Mouse (Mus musculus): ENCODE data around the gene Eif2ak2. TPM values are rescaled to one million over a fixed set of nuclear protein-coding genes. Genes with fewer than 3 reads are reported as not detected.

Eif2ak2 gene
- polyA plus RNA-seq, 1 experiment from 2014 or later = 9.6 TPM

DNA sequence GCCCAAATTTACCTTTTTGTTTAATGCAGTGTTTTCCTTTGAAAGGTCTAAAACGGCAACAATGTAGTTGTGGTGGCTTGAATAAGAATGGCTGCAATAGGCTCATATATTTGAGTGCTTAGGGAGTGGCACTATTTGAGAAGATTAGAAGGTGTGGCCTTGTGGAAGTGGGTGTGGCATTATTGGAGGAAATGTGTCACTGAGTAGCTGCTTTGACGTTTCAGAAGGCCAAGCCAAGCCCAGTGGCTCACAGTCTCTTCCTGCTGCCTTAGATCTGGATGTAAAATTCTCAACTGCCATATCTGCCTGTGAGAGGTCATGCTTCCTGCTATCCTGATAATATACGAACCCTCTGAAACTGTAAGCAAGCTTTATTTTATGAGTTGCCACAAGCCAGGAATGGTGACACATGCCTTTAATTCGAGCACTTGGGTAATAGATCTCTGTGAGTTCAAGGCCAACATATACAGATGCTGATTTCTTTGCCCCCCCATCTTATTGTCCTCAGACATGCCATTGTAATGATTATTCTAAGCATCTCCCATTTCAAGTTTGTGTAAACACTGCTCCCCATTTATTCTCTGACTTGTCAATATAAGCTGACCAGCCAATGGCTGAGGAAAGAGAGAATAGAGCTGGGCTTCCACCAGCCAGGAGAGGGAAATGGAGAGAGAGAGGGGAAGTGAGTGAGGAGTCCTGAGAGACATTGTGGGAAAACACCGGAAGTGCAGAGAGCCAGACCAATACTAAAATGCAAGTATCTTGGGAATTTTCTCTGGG, 3.1 kb upstream of the Eif2ak2 start:
- H3K36me3 ChIP-seq (ENCODE audit: control insufficient read depth, insufficient read depth, low read length) = 0 out of 2 replicates have a peak, but pooled peaks cover 4% of the 10 kb centered on the region
- H3K4me2 ChIP-seq (ENCODE audit: low read length) = no peak overlapping the region
- H3K4me3 ChIP-seq (ENCODE audit: control insufficient read depth in 1 of 2, insufficient read depth in 1 of 2, low read depth in 1 of 2, low read length in 2 of 2) = no peak overlapping the region
- peaks cover 4 to 9% of the 10 kb centered on the region in 2 experiments; a peak in 3 of 4 replicates for H3K4me1 ChIP-seq (ENCODE audit: control insufficient read depth in 2 of 2, insufficient read depth in 2 of 2, low read length in 2 of 2)
- no peak for ATAC-seq (ENCODE audit: insufficient number of reproducible peaks, insufficient read depth, low FRiP score, low read depth)
- no peaks in the 10 kb centered on the region for H3K27me3 ChIP-seq (ENCODE audit: control insufficient read depth, insufficient read depth, low read length)
- no peak overlapping the region for H3K27ac ChIP-seq (replicated peaks in 1 of 2; ENCODE audit: control insufficient read depth in 1 of 2, insufficient read depth in 1 of 2, low read depth in 2 of 2, low read length in 2 of 2)
- 72% methylated on average over 5 of the region's 5 CpGs for WGBS
- H3K9ac ChIP-seq (ENCODE audit: low read length) = no peak overlapping the region
- H3K9me3 ChIP-seq (ENCODE audit: control insufficient read depth, low read length) = no peaks in the 10 kb centered on the region

DNA sequence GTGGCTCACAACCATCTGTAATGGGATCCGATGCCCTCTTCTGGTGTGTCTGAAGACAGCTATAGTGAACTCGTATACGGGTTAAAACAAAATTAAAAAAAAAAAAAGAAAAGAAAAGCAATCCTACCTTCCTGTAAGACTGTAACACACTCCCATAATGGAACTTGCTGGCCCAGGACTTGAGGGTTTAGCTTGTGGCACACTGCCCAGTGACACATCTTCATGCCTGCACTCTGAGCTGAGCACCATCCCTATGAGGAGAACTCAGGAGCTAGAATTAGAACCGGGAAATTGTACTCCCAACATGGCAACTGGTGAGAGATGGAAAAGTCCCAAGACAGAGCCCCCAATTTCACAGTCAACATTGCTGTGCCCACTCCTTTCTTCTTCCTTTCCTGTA, 918 bp upstream of the Eif2ak2 start:
- Histone ChIP-seq H3K27ac (replicated peaks in 1 of 2; ENCODE audit: control insufficient read depth in 1 of 2, insufficient read depth in 1 of 2, low read depth in 2 of 2, low read length in 2 of 2) (no peak overlapping the region), H3K9ac (ENCODE audit: low read length) (no peak overlapping the region), H3K27me3 (ENCODE audit: control insufficient read depth, insufficient read depth, low read length) (no peaks in the 10 kb centered on the region), H3K4me3 (ENCODE audit: control insufficient read depth in 1 of 2, insufficient read depth in 1 of 2, low read depth in 1 of 2, low read length in 2 of 2) (no peak overlapping the region), H3K4me2 (ENCODE audit: low read length) (no peak overlapping the region), H3K9me3 (ENCODE audit: control insufficient read depth, low read length) (no peaks in the 10 kb centered on the region), H3K4me1 (ENCODE audit: control insufficient read depth in 2 of 2, insufficient read depth in 2 of 2, low read length in 2 of 2) (peaks cover 4 to 9% of the 10 kb centered on the region in 2 experiments; a peak in 3 of 4 replicates), H3K36me3 (ENCODE audit: control insufficient read depth, insufficient read depth, low read length) (peaks cover 7% of the 10 kb centered on the region)
- ATAC-seq (ENCODE audit: insufficient number of reproducible peaks, insufficient read depth, low FRiP score, low read depth) = no peak
- WGBS = 84% methylated on average over 4 of the region's 4 CpGs

DNA sequence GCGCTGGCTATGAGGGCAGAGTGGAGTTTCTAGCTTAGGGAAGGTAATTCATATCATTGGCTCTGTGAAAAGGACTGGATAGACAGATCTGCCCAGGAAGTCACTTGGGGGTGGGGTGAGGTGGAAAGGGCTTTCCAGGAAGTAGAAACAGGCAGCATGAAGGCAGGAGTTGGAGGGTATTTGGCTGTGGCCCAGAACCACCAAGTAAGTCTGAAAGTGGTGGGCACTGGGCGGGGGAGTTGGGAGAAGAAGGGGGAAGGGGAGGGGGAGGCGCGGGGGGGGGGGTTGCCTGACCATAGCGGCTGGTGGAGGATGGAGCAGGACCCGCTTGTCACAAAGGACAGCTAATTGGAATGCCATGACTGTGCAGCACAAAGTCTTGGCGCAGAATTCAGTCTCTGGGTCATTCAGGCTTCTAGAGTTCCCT, 482 bp downstream of the Eif2ak2 start:
- Histone ChIP-seq H3K27ac (replicated peaks in 1 of 2; ENCODE audit: control insufficient read depth in 1 of 2, insufficient read depth in 1 of 2, low read depth in 2 of 2, low read length in 2 of 2) (peak overlapping the region; percentile 85 to 90), H3K4me3 (ENCODE audit: control insufficient read depth in 1 of 2, insufficient read depth in 1 of 2, low read depth in 1 of 2, low read length in 2 of 2) (peak overlapping the region; percentile 77 to 78), H3K36me3 (ENCODE audit: control insufficient read depth, insufficient read depth, low read length) (peaks cover 21% of the 10 kb centered on the region), H3K4me1 (ENCODE audit: control insufficient read depth in 2 of 2, insufficient read depth in 2 of 2, low read length in 2 of 2) (peaks cover 4 to 9% of the 10 kb centered on the region in 2 experiments; a peak in 3 of 4 replicates), H3K27me3 (ENCODE audit: control insufficient read depth, insufficient read depth, low read length) (no peaks in the 10 kb centered on the region), H3K9me3 (ENCODE audit: control insufficient read depth, low read length) (no peaks in the 10 kb centered on the region), H3K4me2 (ENCODE audit: low read length) (peak overlapping the region; percentile 68), H3K9ac (ENCODE audit: low read length) (peak overlapping the region; percentile 86)
- peak; percentile 32 for ATAC-seq (ENCODE audit: insufficient number of reproducible peaks, insufficient read depth, low FRiP score, low read depth)
- WGBS = 8% methylated on average over 6 of the region's 7 CpGs

DNA sequence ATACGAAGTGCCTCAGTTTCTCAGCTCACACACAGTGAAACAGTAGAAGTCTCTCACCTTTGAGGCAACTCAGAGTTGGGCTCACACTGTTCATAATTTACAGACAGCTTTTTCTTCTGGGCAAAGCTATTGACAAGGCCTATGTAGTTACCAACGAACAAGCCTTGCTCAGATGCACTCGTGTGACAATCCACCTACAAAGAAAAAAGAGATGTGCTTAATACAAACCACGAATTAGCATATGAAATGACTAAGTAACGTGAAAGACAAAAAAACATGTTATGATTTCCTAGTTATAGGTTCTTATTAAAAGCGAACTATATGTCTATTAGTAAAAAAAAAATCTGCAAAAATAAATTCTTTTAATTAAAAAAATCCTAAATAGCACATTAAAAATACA, 8.5 kb downstream of the Eif2ak2 start:
- WGBS = 88% methylated on average over 6 of the region's 6 CpGs
- no peak overlapping the region for H3K9ac ChIP-seq (ENCODE audit: low read length)
- peaks cover 67% of the 10 kb centered on the region for H3K36me3 ChIP-seq (ENCODE audit: control insufficient read depth, insufficient read depth, low read length)
- no peaks in the 10 kb centered on the region for H3K27me3 ChIP-seq (ENCODE audit: control insufficient read depth, insufficient read depth, low read length)
- H3K9me3 ChIP-seq (ENCODE audit: control insufficient read depth, low read length) = no peaks in the 10 kb centered on the region
- no peak overlapping the region for H3K27ac ChIP-seq (replicated peaks in 1 of 2; ENCODE audit: control insufficient read depth in 1 of 2, insufficient read depth in 1 of 2, low read depth in 2 of 2, low read length in 2 of 2)
- no peak overlapping the region for H3K4me3 ChIP-seq (ENCODE audit: control insufficient read depth in 1 of 2, insufficient read depth in 1 of 2, low read depth in 1 of 2, low read length in 2 of 2)
- no peak for ATAC-seq (ENCODE audit: insufficient number of reproducible peaks, insufficient read depth, low FRiP score, low read depth)
- H3K4me1 ChIP-seq (ENCODE audit: control insufficient read depth in 2 of 2, insufficient read depth in 2 of 2, low read length in 2 of 2) = no peaks in the 10 kb centered on the region
- H3K4me2 ChIP-seq (ENCODE audit: low read length) = no peak overlapping the region

DNA sequence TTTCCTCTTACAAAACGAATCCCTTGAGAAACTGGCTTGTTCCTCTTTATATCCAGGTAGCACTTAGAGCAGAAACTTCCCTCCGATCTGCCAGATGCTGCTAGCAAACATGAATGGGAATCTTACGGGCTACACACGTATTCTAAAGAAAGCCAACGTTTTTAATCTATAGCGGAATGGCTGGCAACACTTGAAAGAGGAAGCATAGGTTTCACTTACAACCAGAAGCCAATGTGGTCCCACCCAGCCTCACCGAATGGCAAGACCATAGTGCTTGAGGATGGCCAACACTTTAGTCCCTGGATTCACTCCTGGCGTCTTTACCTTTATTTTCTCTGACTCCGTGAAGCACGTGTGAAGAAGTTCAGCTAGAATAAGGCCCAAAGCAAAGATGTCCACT, 26.1 kb downstream of the Eif2ak2 start:
- Histone ChIP-seq H3K4me3 (ENCODE audit: control insufficient read depth in 1 of 2, insufficient read depth in 1 of 2, low read depth in 1 of 2, low read length in 2 of 2) (no peak overlapping the region), H3K27ac (replicated peaks in 1 of 2; ENCODE audit: control insufficient read depth in 1 of 2, insufficient read depth in 1 of 2, low read depth in 2 of 2, low read length in 2 of 2) (no peak overlapping the region), H3K27me3 (ENCODE audit: control insufficient read depth, insufficient read depth, low read length) (no peaks in the 10 kb centered on the region), H3K36me3 (ENCODE audit: control insufficient read depth, insufficient read depth, low read length) (peaks cover 73% of the 10 kb centered on the region), H3K9me3 (ENCODE audit: control insufficient read depth, low read length) (no peaks in the 10 kb centered on the region), H3K4me2 (ENCODE audit: low read length) (no peak overlapping the region), H3K4me1 (ENCODE audit: control insufficient read depth in 2 of 2, insufficient read depth in 2 of 2, low read length in 2 of 2) (no peaks in the 10 kb centered on the region), H3K9ac (ENCODE audit: low read length) (no peak overlapping the region)
- ATAC-seq (ENCODE audit: insufficient number of reproducible peaks, insufficient read depth, low FRiP score, low read depth) = no peak
- WGBS = 87% methylated on average over 10 of the region's 10 CpGs

DNA sequence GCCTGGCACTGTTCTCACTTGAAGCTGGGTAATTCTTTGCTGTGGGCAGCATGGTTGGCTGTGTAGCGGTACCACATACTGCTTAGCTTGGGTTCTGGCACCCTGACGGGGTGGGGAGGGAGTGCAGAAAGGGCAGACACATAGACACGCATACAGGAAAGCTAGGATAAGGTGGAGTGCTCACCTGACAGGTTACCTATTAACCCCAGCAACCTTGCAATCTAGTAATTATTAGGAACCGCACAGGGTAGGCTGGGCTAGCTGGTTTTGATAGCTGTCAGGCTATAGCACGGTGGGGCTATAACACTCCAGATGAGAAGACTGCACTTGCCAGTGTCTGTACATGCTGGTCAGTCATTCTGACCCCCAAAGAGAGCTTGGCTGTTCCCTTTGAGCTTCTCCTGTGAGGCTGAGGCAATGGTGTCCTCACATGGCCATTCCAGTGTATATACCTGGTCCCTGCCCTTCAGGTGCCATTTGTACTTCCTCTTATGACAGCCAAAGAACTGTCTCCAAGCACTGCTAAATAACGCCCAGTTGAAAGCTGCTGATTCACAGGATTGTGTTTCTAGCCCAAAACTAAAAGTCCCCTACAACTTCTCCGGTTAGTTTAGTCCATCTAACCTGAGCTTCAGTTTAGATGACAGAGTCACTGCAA, 40.0 kb downstream of the Eif2ak2 start:
- H3K4me1 ChIP-seq (ENCODE audit: control insufficient read depth in 2 of 2, insufficient read depth in 2 of 2, low read length in 2 of 2) = no peaks in the 10 kb centered on the region
- H3K9me3 ChIP-seq (ENCODE audit: control insufficient read depth, low read length) = no peaks in the 10 kb centered on the region
- no peak overlapping the region for H3K27ac ChIP-seq (replicated peaks in 1 of 2; ENCODE audit: control insufficient read depth in 1 of 2, insufficient read depth in 1 of 2, low read depth in 2 of 2, low read length in 2 of 2)
- WGBS = 90% methylated on average over 7 of the region's 7 CpGs
- H3K4me3 ChIP-seq (ENCODE audit: control insufficient read depth in 1 of 2, insufficient read depth in 1 of 2, low read depth in 1 of 2, low read length in 2 of 2) = no peak overlapping the region
- peaks cover 94% of the 10 kb centered on the region for H3K36me3 ChIP-seq (ENCODE audit: control insufficient read depth, insufficient read depth, low read length)
- H3K4me2 ChIP-seq (ENCODE audit: low read length) = no peak overlapping the region
- ATAC-seq (ENCODE audit: insufficient number of reproducible peaks, insufficient read depth, low FRiP score, low read depth) = no peak
- no peak overlapping the region for H3K9ac ChIP-seq (ENCODE audit: low read length)
- H3K27me3 ChIP-seq (ENCODE audit: control insufficient read depth, insufficient read depth, low read length) = no peaks in the 10 kb centered on the region

DNA sequence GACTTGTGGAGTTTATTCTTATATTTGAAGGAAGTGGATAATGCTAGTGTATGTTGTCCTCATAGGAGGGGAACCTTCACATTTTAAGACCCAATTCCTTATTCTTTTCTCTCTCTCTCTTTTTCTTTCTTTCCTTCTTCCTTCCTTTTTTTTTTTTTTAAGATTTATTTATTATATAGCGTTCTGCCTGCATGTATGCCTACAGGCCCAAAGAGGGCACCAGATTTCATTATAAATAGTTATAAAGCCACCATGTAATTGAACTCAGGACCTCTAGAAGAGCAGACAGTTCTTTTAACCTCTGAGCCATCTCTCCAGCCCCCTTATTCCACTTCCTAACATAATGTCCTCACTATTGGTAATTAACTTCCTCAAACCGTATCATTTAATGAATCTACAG, 46.3 kb downstream of the Eif2ak2 start:
- Histone ChIP-seq H3K36me3 (ENCODE audit: control insufficient read depth, insufficient read depth, low read length) (peaks cover 39% of the 10 kb centered on the region), H3K4me1 (ENCODE audit: control insufficient read depth in 2 of 2, insufficient read depth in 2 of 2, low read length in 2 of 2) (0 out of 4 replicates have a peak, but pooled peaks cover 0 to 6% of the 10 kb centered on the region in 2 experiments), H3K4me2 (ENCODE audit: low read length) (peak overlapping the region; percentile 91), H3K27me3 (ENCODE audit: control insufficient read depth, insufficient read depth, low read length) (no peaks in the 10 kb centered on the region), H3K9me3 (ENCODE audit: control insufficient read depth, low read length) (no peaks in the 10 kb centered on the region), H3K9ac (ENCODE audit: low read length) (peak overlapping the region; percentile 77), H3K4me3 (ENCODE audit: control insufficient read depth in 1 of 2, insufficient read depth in 1 of 2, low read depth in 1 of 2, low read length in 2 of 2) (peak overlapping the region; percentile 54 to 91), H3K27ac (replicated peaks in 1 of 2; ENCODE audit: control insufficient read depth in 1 of 2, insufficient read depth in 1 of 2, low read depth in 2 of 2, low read length in 2 of 2) (peak overlapping the region; percentile 58 to 86)
- 40% methylated on average over 2 of the region's 2 CpGs for WGBS
- no peak for ATAC-seq (ENCODE audit: insufficient number of reproducible peaks, insufficient read depth, low FRiP score, low read depth)

Data from heart, embryonic 14.5 days (tissue).